ENCODE assay signal across 9 mouse cellular contexts in the genomic region with DNA sequence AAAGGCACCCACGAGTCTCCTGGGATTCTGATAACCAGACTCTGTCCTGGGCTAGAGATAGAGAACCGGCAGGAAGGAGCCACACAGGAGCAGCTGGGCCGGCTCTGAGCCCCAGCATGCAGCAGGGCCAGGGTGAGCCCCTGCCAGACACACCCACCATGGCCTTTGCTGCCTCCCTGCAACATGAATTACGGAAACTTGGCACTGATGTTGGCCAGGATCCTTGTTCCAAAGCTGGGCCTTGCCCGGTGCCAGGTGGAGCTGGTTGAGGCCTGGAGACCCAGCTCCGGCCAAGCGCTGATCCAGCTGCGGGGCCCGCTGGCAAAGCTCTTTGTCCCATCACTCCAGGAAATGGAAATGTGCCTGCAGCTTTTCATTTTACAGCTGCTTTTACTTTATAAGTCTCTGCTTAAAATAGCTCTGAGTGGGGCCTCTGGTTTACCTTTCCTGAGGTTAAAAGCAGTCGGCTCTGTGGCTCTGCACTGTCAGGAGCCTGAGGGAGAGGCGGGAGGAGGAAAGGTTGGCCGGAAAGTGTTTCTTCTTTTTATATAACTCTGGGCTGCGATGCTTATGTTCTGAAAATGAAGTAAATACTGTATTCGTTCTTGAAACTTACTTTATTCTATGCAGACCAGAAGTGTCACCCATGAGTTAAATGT. TPM values are rescaled to one million over a fixed set of nuclear protein-coding genes. Genes with fewer than 3 reads are reported as not detected.
A peak's percentile ranks its signal among the peaks of the same experiment; 100 is the strongest.
DNase-seq lines count a peak whose midpoint lies in the region; ATAC-seq and TF ChIP-seq lines count a peak whose summit lies in the region.
"Had no signal": no experiment of that assay in that cellular context is flagged by ENCODE, and none has a peak within 500 bp of the region (broad histone marks: within the 10 kb centered on the region; RNA-seq: fewer than 3 reads in every experiment).

No protein-coding gene starts in this region.

- WGBS in spleen, adult 2 months = 20% methylated on average over 14 of the region's 14 CpGs
- 8% methylated on average over 14 of the region's 14 CpGs for WGBS in heart, adult 2 months
- WGBS in kidney, embryonic 14.5 days = 61% methylated on average over 14 of the region's 14 CpGs
- WGBS in lung, embryonic 15.5 days = 35% methylated on average over 14 of the region's 14 CpGs
- WGBS in thymus, adult 2 months = 8% methylated on average over 14 of the region's 14 CpGs

- no peaks in the 10 kb centered on the region for H3K9me3 ChIP-seq in kidney, embryonic 14.5 days (ENCODE audit: control insufficient read depth, low read length)
- no peaks in the 10 kb centered on the region for H3K9me3 ChIP-seq in lung, embryonic 15.5 days
- H3K9me3 ChIP-seq: neural tube, embryonic 12.5 days had no signal

- no peak overlapping the region for H3K4me3 ChIP-seq in spleen, adult 2 months (ENCODE audit: extremely low read depth, insufficient read depth, insufficient read length)
- no peak overlapping the region for H3K4me3 ChIP-seq in heart, adult 2 months
- H3K4me3 ChIP-seq in kidney, embryonic 14.5 days (ENCODE audit: low read length) = no peak overlapping the region
- H3K4me3 ChIP-seq in lung, embryonic 15.5 days = no peak overlapping the region
- no peak overlapping the region for H3K4me3 ChIP-seq in thymus, adult 2 months (ENCODE audit: control insufficient read depth, insufficient read depth, low read length)
- H3K4me3 ChIP-seq: neural tube, embryonic 12.5 days had no signal

- no peaks in the 10 kb centered on the region for H3K27me3 ChIP-seq in spleen, adult 2 months (ENCODE audit: control insufficient read depth, insufficient read depth, low read length)
- no peaks in the 10 kb centered on the region for H3K27me3 ChIP-seq in heart, adult 2 months (ENCODE audit: control insufficient read depth, insufficient read depth, low read length)
- no peaks in the 10 kb centered on the region for H3K27me3 ChIP-seq in kidney, embryonic 14.5 days (ENCODE audit: control insufficient read depth, insufficient read depth, low read length)
- H3K27me3 ChIP-seq in lung, embryonic 15.5 days = no peaks in the 10 kb centered on the region
- no peaks in the 10 kb centered on the region for H3K27me3 ChIP-seq in thymus, adult 2 months (ENCODE audit: control insufficient read depth, insufficient read depth, low read length)
- H3K27me3 ChIP-seq: neural tube, embryonic 12.5 days had no signal

- peak; percentile 73 for TF ChIP-seq EP300 in heart, adult 2 months (IDR thresholded peaks at IDR 0.05; ENCODE audit: insufficient read depth, low read depth, low read length)

- no peak for ATAC-seq in kidney, embryonic 14.5 days (ENCODE audit: low FRiP score, low TSS enrichment)
- no peak for ATAC-seq in lung, embryonic 15.5 days (ENCODE audit: borderline replicate concordance, extremely low read depth, low FRiP score, low TSS enrichment)

- no peaks in the 10 kb centered on the region for H3K4me1 ChIP-seq in spleen, adult 2 months (ENCODE audit: control insufficient read depth, insufficient read depth, insufficient read length)
- H3K4me1 ChIP-seq in heart, adult 2 months (ENCODE audit: control insufficient read depth, insufficient read depth, low read length) = peaks cover 49% of the 10 kb centered on the region
- H3K4me1 ChIP-seq in kidney, embryonic 14.5 days (ENCODE audit: control insufficient read depth, insufficient read depth, low read length) = peaks cover 28% of the 10 kb centered on the region
- peaks cover 59% of the 10 kb centered on the region for H3K4me1 ChIP-seq in lung, embryonic 15.5 days
- peaks cover 21% of the 10 kb centered on the region for H3K4me1 ChIP-seq in thymus, adult 2 months (replicated peaks; ENCODE audit: control insufficient read depth, insufficient read depth, low read length)

- H3K79me2 ChIP-seq in heart, adult 2 months (replicated peaks; ENCODE audit: control insufficient read depth, insufficient read depth, low read length) = no peaks in the 10 kb centered on the region

- H3K36me3 ChIP-seq in spleen, adult 2 months (ENCODE audit: control insufficient read depth, insufficient read depth, low read length) = no peaks in the 10 kb centered on the region
- H3K36me3 ChIP-seq in heart, adult 2 months (ENCODE audit: control insufficient read depth, insufficient read depth, low read length) = peaks cover 26% of the 10 kb centered on the region
- H3K36me3 ChIP-seq in kidney, embryonic 14.5 days (ENCODE audit: control insufficient read depth, insufficient read depth, low read length) = no peaks in the 10 kb centered on the region
- no peaks in the 10 kb centered on the region for H3K36me3 ChIP-seq in lung, embryonic 15.5 days
- H3K36me3 ChIP-seq in thymus, adult 2 months (ENCODE audit: control insufficient read depth, insufficient read depth, low read length) = no peaks in the 10 kb centered on the region
- H3K36me3 ChIP-seq: neural tube, embryonic 12.5 days had no signal

- peak overlapping the region; percentile 2; the same call in 1 of the 2 replicates for H3K27ac ChIP-seq in spleen, adult 2 months (ENCODE audit: insufficient read depth, low read length)
- peak overlapping the region; percentile 98 for H3K27ac ChIP-seq in heart, adult 2 months
- peak overlapping the region; percentile 73 for H3K27ac ChIP-seq in kidney, embryonic 14.5 days (ENCODE audit: low read depth, low read length)
- peak overlapping the region; percentile 80 for H3K27ac ChIP-seq in lung, embryonic 15.5 days
- no peak overlapping the region for H3K27ac ChIP-seq in thymus, adult 2 months (ENCODE audit: control insufficient read depth, insufficient read depth, low read length)
- H3K27ac ChIP-seq: neural tube, embryonic 12.5 days had no signal

- DNase-seq in spleen, adult 2 months (ENCODE audit: low read depth in 1 of 2, low spot score in 2 of 2) = no peak
- DNase-seq in spleen, adult 12 weeks (ENCODE audit: low spot score) = no peak
- DNase-seq in cerebellum, postnatal 25 days = peak; percentile 65 to 74
- peak; percentile 83 to 90 for DNase-seq in heart, adult 2 months
- DNase-seq in thymus, adult 2 months = peak; percentile 19
- no peak for DNase-seq in T-cell, adult 2 months (ENCODE audit: low spot score)

- no peak for TF ChIP-seq CTCF in spleen, adult 2 months (IDR thresholded peaks at IDR 0.05; ENCODE audit: extremely low read depth, insufficient read depth, insufficient read length, insufficient replicate concordance)
- TF ChIP-seq CTCF in heart, adult 2 months (IDR thresholded peaks at IDR 0.05) = no peak
- no peak for TF ChIP-seq CTCF in thymus, adult 2 months (IDR thresholded peaks at IDR 0.05; ENCODE audit: borderline replicate concordance, control insufficient read depth, extremely low read depth, insufficient read depth, low read length, poor library complexity)

- intact Hi-C loops in heart, adult 2 months (cut with DNase I) = loop anchor here (2.0 kb wide), 1 partner anchor 102 kb away; no protein-coding TSS in a partner anchor

- H3K9ac ChIP-seq in heart, adult 2 months (ENCODE audit: low read depth, low read length) = peak overlapping the region; percentile 53
- H3K9ac ChIP-seq in kidney, embryonic 14.5 days (ENCODE audit: low read depth, low read length) = 0 out of 2 replicates have a peak overlapping the region, but pooled peaks have one; percentile 32
- no peak overlapping the region for H3K9ac ChIP-seq in lung, embryonic 15.5 days
- H3K9ac ChIP-seq: neural tube, embryonic 12.5 days had no signal

- no peak for TF ChIP-seq POLR2A in spleen, adult 2 months (IDR thresholded peaks at IDR 0.05; ENCODE audit: low read depth, low read length)
- no peak for TF ChIP-seq POLR2A in heart, adult 2 months (IDR thresholded peaks at IDR 0.05; ENCODE audit: insufficient read depth, low read depth, low read length)
- no peak for TF ChIP-seq POLR2A in thymus, adult 2 months (IDR thresholded peaks at IDR 0.05; ENCODE audit: control insufficient read depth, extremely low read depth, insufficient read depth, low read length, poor library complexity)

- no peak overlapping the region for H3K4me2 ChIP-seq in kidney, embryonic 14.5 days (replicated peaks; ENCODE audit: low read depth, low read length)
- H3K4me2 ChIP-seq in lung, embryonic 15.5 days = no peak overlapping the region
- H3K4me2 ChIP-seq: neural tube, embryonic 12.5 days had no signal

RNA-seq across cellular contexts. Expression of gene Inpp5a, which starts 20.1 kb away (rescaled TPM):
- 10.3 and 13.4 TPM in 2 replicates for polyA plus RNA-seq in spleen, adult 2 months (2012; rRNA removed)
- 100 to 1,000 TPM; 280 to 306 TPM for total RNA-seq in heart, adult 2 months (2021)
- polyA plus RNA-seq in heart, adult 2 months (2012; rRNA removed) = 134 and 195 TPM in 2 replicates
- polyA plus RNA-seq in kidney, embryonic 14.5 days (2014; fragmentation: Nextera tagmentation; extraction: Ambion mirVana) = 19.6 and 26.1 TPM in 2 replicates
- polyA plus RNA-seq in lung, embryonic 15.5 days (2015; fragmentation: Nextera tagmentation; extraction: Ambion mirVana) = 31.2 and 35.9 TPM in 2 replicates
- 15.8 and 17.9 TPM in 2 replicates for polyA plus RNA-seq in thymus, adult 2 months (2012; rRNA removed)

Comparison
In these comparisons a context has a peak if more than half of its experiments do, and no peak if none do; other contexts are left out.
1. DNase-seq: peak in cerebellum, postnatal 25 days (2 of 2), heart, adult 2 months (2 of 2) and thymus, adult 2 months (single experiment); none in spleen, adult 2 months (0 of 2), spleen, adult 12 weeks (single experiment) and T-cell, adult 2 months (single experiment).